ENCODE assay signal across 8 mouse cellular contexts in the genomic region with DNA sequence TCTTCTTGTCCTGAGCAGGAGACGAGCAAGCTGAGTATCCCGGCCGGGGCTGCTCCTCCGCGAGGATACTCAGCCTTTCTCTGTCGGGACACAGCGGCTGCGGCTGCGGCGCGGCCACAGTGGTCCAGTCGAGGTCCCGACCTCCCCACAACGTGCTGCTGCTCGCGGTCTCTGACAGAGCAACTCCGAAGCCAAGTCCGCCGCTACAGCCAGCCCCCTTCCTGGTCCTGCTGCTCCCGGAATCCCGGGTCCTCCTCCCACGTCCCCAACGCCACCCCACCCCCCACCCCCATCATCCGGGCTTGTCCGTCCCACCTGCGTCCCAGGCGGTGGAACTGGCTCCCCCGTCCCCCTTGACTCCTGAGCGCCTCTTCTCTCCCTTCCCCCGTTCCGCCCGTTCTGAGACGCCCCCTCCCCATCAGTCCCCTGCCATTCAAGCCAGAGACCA. TPM values are rescaled to one million over a fixed set of nuclear protein-coding genes. Genes with fewer than 3 reads are reported as not detected.
DNase-seq lines count a peak whose midpoint lies in the region; ATAC-seq and TF ChIP-seq lines count a peak whose summit lies in the region.

No protein-coding gene starts in this region.

- H3K4me1 ChIP-seq in spleen, adult 2 months (ENCODE audit: control insufficient read depth, insufficient read depth, insufficient read length): peaks cover 5% of the 10 kb centered on the region
- no peaks in the 10 kb centered on the region for H3K4me1 ChIP-seq in embryonic facial prominence, embryonic 13.5 days
- H3K4me1 ChIP-seq in hindbrain, embryonic 16.5 days (ENCODE audit: control insufficient read depth, insufficient read depth, low read depth, low read length): no peaks in the 10 kb centered on the region
- no peaks in the 10 kb centered on the region for H3K4me1 ChIP-seq in testis, adult 2 months (ENCODE audit: control insufficient read depth, insufficient read depth, low read length)

- peak overlapping the region; percentile 50; the same call in 1 of the 2 replicates for H3K4me3 ChIP-seq in spleen, adult 2 months (ENCODE audit: extremely low read depth, insufficient read depth, insufficient read length)
- peak overlapping the region; percentile 52 for H3K4me3 ChIP-seq in embryonic facial prominence, embryonic 13.5 days
- peak overlapping the region; percentile 47 for H3K4me3 ChIP-seq in hindbrain, embryonic 16.5 days (ENCODE audit: low read length)
- H3K4me3 ChIP-seq in testis, adult 2 months (ENCODE audit: control insufficient read depth, low read depth, low read length): peak overlapping the region; percentile 70

- peaks cover 7% of the 10 kb centered on the region; the same call in 1 of the 2 replicates for H3K9me3 ChIP-seq in embryonic facial prominence, embryonic 13.5 days
- H3K9me3 ChIP-seq in hindbrain, embryonic 16.5 days (ENCODE audit: control insufficient read depth, low read length): no peaks in the 10 kb centered on the region

- H3K9ac ChIP-seq in embryonic facial prominence, embryonic 13.5 days: peak overlapping the region; percentile 72
- H3K9ac ChIP-seq in hindbrain, embryonic 16.5 days (ENCODE audit: low read depth, low read length): peak overlapping the region; percentile 58

- DNase-seq in spleen, adult 2 months (ENCODE audit: low read depth in 1 of 2, low spot score in 2 of 2): no peak
- DNase-seq in spleen, adult 12 weeks (ENCODE audit: low spot score): no peak
- DNase-seq in lung, postnatal 4 days: peak; percentile 16 to 29
- no peak for DNase-seq in right cerebral cortex, postnatal 36 days (ENCODE audit: low spot score in 2 of 2)
- DNase-seq in thymus, postnatal 0 days (ENCODE audit: low spot score): no peak

- no peak for ATAC-seq in embryonic facial prominence, embryonic 13.5 days (ENCODE audit: insufficient number of reproducible peaks, insufficient read depth, low FRiP score, low TSS enrichment, low read depth)
- ATAC-seq in hindbrain, embryonic 16.5 days: peak; percentile 71

- TF ChIP-seq CTCF in spleen, adult 2 months (IDR thresholded peaks at IDR 0.05; ENCODE audit: extremely low read depth, insufficient read depth, insufficient read length, insufficient replicate concordance): no peak
- TF ChIP-seq CTCF in testis, adult 2 months (IDR thresholded peaks at IDR 0.05; ENCODE audit: control insufficient read depth, insufficient read depth, insufficient replicate concordance, low read depth, low read length): no peak

- 2% methylated on average over 33 of the region's 33 CpGs for WGBS in spleen, adult 2 months
- under 1% methylated on average over 33 of the region's 33 CpGs for WGBS in embryonic facial prominence, embryonic 13.5 days
- whole genome bisulfite sequencing in hindbrain, embryonic 16.5 days: under 1% methylated on average over 33 of the region's 33 CpGs

- no peak overlapping the region for H3K27ac ChIP-seq in spleen, adult 2 months (ENCODE audit: insufficient read depth, low read length)
- no peak overlapping the region for H3K27ac ChIP-seq in embryonic facial prominence, embryonic 13.5 days
- no peak overlapping the region for H3K27ac ChIP-seq in hindbrain, embryonic 16.5 days (ENCODE audit: low read depth, low read length)
- H3K27ac ChIP-seq in testis, adult 2 months (ENCODE audit: control insufficient read depth, insufficient read depth, low read depth, low read length): no peak overlapping the region

- peaks cover 5% of the 10 kb centered on the region for H3K27me3 ChIP-seq in spleen, adult 2 months (ENCODE audit: control insufficient read depth, insufficient read depth, low read length)
- peaks cover 28% of the 10 kb centered on the region for H3K27me3 ChIP-seq in embryonic facial prominence, embryonic 13.5 days
- H3K27me3 ChIP-seq in hindbrain, embryonic 16.5 days (replicated peaks; ENCODE audit: control insufficient read depth, insufficient read depth, low read length): peaks cover 4% of the 10 kb centered on the region; the same call in 1 of the 2 replicates
- H3K27me3 ChIP-seq in testis, adult 2 months (ENCODE audit: control insufficient read depth, insufficient read depth, low read length): peaks cover 3% of the 10 kb centered on the region; the same call in 1 of the 2 replicates

- H3K36me3 ChIP-seq in spleen, adult 2 months (ENCODE audit: control insufficient read depth, insufficient read depth, low read length): no peaks in the 10 kb centered on the region
- no peaks in the 10 kb centered on the region for H3K36me3 ChIP-seq in embryonic facial prominence, embryonic 13.5 days
- H3K36me3 ChIP-seq in hindbrain, embryonic 16.5 days (ENCODE audit: control insufficient read depth, insufficient read depth, low read length): no peaks in the 10 kb centered on the region
- no peaks in the 10 kb centered on the region for H3K36me3 ChIP-seq in testis, adult 2 months (ENCODE audit: control insufficient read depth, insufficient read depth, low read length)

- peak overlapping the region; percentile 93 for H3K4me2 ChIP-seq in embryonic facial prominence, embryonic 13.5 days
- H3K4me2 ChIP-seq in hindbrain, embryonic 16.5 days (ENCODE audit: low read length): peak overlapping the region; percentile 83

- no peak for TF ChIP-seq POLR2A in spleen, adult 2 months (IDR thresholded peaks at IDR 0.05; ENCODE audit: low read depth, low read length)
- TF ChIP-seq POLR2A in testis, adult 2 months (IDR thresholded peaks at IDR 0.05; ENCODE audit: control insufficient read depth, low read depth, low read length): no peak

RNA-seq across cellular contexts. Expression of a gene that starts 9.4 kb away (rescaled TPM):
- polyA plus RNA-seq in spleen, adult 2 months (2012; rRNA removed): 21.7 and 40.1 TPM in 2 replicates
- polyA plus RNA-seq in embryonic facial prominence, embryonic 13.5 days (2015; fragmentation: Nextera tagmentation; extraction: Ambion mirVana): 46.2 and 46.3 TPM in 2 replicates
- 49.8 and 55.0 TPM in 2 replicates for polyA plus RNA-seq in hindbrain, embryonic 16.5 days (2015; fragmentation: Nextera tagmentation; extraction: Ambion mirVana)
- 8.5 and 9.0 TPM in 2 replicates for polyA plus RNA-seq in testis, adult 2 months (2012; rRNA removed)
- polyA plus RNA-seq in thymus, postnatal 0 days (2015; fragmentation: Nextera tagmentation; extraction: Ambion mirVana): 82.9 and 94.9 TPM in 2 replicates

RNA-seq across cellular contexts. Expression of a gene that starts 27.7 kb away (rescaled TPM):
- polyA plus RNA-seq in spleen, adult 2 months (2012; rRNA removed): 2.3 and 2.4 TPM in 2 replicates
- 1.7 TPM in 2 replicates for polyA plus RNA-seq in embryonic facial prominence, embryonic 13.5 days (2015; fragmentation: Nextera tagmentation; extraction: Ambion mirVana)
- polyA plus RNA-seq in hindbrain, embryonic 16.5 days (2015; fragmentation: Nextera tagmentation; extraction: Ambion mirVana): 1.4 and 1.7 TPM in 2 replicates
- polyA plus RNA-seq in testis, adult 2 months (2012; rRNA removed): 2.9 and 3.2 TPM in 2 replicates
- 1.5 and 2.4 TPM in 2 replicates for polyA plus RNA-seq in thymus, postnatal 0 days (2015; fragmentation: Nextera tagmentation; extraction: Ambion mirVana)

RNA-seq across cellular contexts. Expression of a gene that starts 36.8 kb away (rescaled TPM):
- 37.5 and 43.3 TPM in 2 replicates for polyA plus RNA-seq in spleen, adult 2 months (2012; rRNA removed)
- polyA plus RNA-seq in embryonic facial prominence, embryonic 13.5 days (2015; fragmentation: Nextera tagmentation; extraction: Ambion mirVana): 52.1 and 54.0 TPM in 2 replicates
- 51.1 and 52.6 TPM in 2 replicates for polyA plus RNA-seq in hindbrain, embryonic 16.5 days (2015; fragmentation: Nextera tagmentation; extraction: Ambion mirVana)
- polyA plus RNA-seq in testis, adult 2 months (2012; rRNA removed): 230 and 281 TPM in 2 replicates
- 49.9 and 51.9 TPM in 2 replicates for polyA plus RNA-seq in thymus, postnatal 0 days (2015; fragmentation: Nextera tagmentation; extraction: Ambion mirVana)

RNA-seq across cellular contexts. Expression of a gene that starts 36.9 kb away (rescaled TPM):
- 38.3 and 63.0 TPM in 2 replicates for polyA plus RNA-seq in spleen, adult 2 months (2012; rRNA removed)
- polyA plus RNA-seq in embryonic facial prominence, embryonic 13.5 days (2015; fragmentation: Nextera tagmentation; extraction: Ambion mirVana): 263 and 267 TPM in 2 replicates
- polyA plus RNA-seq in hindbrain, embryonic 16.5 days (2015; fragmentation: Nextera tagmentation; extraction: Ambion mirVana): 227 and 248 TPM in 2 replicates
- 50.8 and 58.3 TPM in 2 replicates for polyA plus RNA-seq in testis, adult 2 months (2012; rRNA removed)
- polyA plus RNA-seq in thymus, postnatal 0 days (2015; fragmentation: Nextera tagmentation; extraction: Ambion mirVana): 334 and 336 TPM in 2 replicates

Comparison
In these comparisons a context has a peak if more than half of its experiments do, and no peak if none do; other contexts are left out.
1. DNase-seq: peak in lung, postnatal 4 days (2 of 2); none in spleen, adult 2 months (0 of 2), spleen, adult 12 weeks (single experiment), right cerebral cortex, postnatal 36 days (0 of 2) and thymus, postnatal 0 days (single experiment).
2. Peak in every context shown above with its lines, with median percentiles within 50 percentile points of each other: H3K4me3 ChIP-seq.